Mouse (Mus musculus): Measurements from ENCODE around the gene Prdm10.

GRCm38 (mm10) chr9:31315983-31316382 lies 35.6 kb downstream of the Prdm10 start:
- TF ChIP-seq FLI1 (IDR thresholded peaks at IDR 0.05; ENCODE audit: low read length) (no peak), GATA1 (IDR thresholded peaks at IDR 0.05; ENCODE audit: borderline replicate concordance, low read length) (no peak)

Data from megakaryocyte, embryonic 14.5 days (primary cell).